Mouse (Mus musculus): ENCODE data around the gene Ccer1. TPM values are rescaled to one million over a fixed set of nuclear protein-coding genes. Genes with fewer than 3 reads are reported as not detected.

The Ccer1 gene
- polyA plus RNA-seq (2014; fragmentation: Illumina TruSeq; extraction: RNeasy Lipid Tissue Mini Kit (QIAGEN cat#74804); ENCODE audit: insufficient read depth, low read depth, low replicate concordance): not detected

DNA sequence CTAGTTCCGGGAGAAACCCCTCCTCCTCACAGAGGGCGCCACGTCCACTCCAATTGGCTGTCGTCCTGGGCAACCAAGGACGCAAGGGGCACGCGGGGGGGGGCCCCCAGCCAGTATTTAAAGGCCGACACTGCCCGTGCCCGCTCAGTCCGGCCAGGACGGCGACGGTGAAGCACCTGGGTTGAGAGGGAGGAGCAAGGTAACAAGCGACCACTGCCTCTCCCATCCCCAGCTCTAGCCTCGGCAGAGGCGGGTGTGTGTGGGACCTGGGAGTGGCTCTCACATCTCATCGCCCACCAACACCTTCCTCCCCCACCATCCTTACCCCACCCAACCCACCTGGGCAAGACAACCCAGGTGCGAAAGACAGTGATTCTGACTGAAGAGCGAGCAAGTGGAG, at the start of gene Ccer1:
Gene Ccer1 (plus strand): TSS at position 147 of the 400 bp plus-strand sequence.

DNA sequence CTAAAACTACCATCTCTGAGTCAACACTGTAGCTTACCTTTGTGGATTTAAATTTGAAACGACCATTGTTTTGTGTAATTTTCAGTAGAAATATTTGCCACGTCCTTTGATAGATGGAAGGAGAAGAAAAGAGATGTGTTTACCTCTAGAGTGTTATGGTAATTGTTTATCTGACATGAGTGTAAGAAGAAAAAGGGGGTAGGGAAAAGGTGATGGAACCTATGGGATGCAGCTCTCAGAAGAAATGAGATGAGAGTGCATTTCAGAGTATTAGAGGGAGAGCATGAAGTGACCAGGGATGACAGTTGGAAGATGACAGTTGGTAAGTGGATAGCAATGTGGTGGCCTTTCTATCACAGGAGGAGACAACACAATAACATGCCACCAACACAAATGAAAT, 49.1 kb upstream of the Ccer1 start, which contains the start of gene Epyc:
Gene Epyc (plus strand): TSS at position 301 of the 400 bp plus-strand sequence.

DNA sequence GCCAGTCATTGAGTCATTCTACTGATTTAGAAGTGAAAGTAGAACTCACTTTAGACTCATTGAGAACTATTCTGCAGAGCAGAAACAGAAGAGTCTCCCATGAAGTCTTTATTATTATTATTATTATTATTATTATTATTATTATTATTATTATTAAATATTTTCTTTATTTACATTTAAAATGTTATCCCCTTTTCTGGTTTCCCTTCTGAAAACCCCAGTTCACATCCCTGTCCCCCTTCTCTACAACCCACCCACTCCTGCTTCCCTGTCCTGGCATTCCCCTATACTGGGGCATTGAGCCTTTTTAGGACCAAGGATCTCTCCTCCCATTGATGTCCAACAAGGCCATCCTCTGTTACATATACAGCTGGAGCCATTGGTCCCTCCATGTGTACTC, 33.8 kb downstream of the Ccer1 start, which contains the start of gene C030005K15Rik:
Gene C030005K15Rik (minus strand): TSS at position 101 of the 400 bp plus-strand sequence.

Other genes starting within 250 kb of the Ccer1 start
- gene Dcn, start 213.4 kb upstream of the Ccer1 start, polyA plus RNA-seq (2014; fragmentation: Illumina TruSeq; extraction: RNeasy Lipid Tissue Mini Kit (QIAGEN cat#74804); ENCODE audit: insufficient read depth, low read depth, low replicate concordance): 227 TPM
- 7.0 TPM for gene Lum, start 127.9 kb upstream of the Ccer1 start, polyA plus RNA-seq (2014; fragmentation: Illumina TruSeq; extraction: RNeasy Lipid Tissue Mini Kit (QIAGEN cat#74804); ENCODE audit: insufficient read depth, low read depth, low replicate concordance)
- gene Kera, start 86.2 kb upstream of the Ccer1 start, polyA plus RNA-seq (2014; fragmentation: Illumina TruSeq; extraction: RNeasy Lipid Tissue Mini Kit (QIAGEN cat#74804); ENCODE audit: insufficient read depth, low read depth, low replicate concordance): not detected
- not detected for gene Epyc, start 49.0 kb upstream of the Ccer1 start, polyA plus RNA-seq (2014; fragmentation: Illumina TruSeq; extraction: RNeasy Lipid Tissue Mini Kit (QIAGEN cat#74804); ENCODE audit: insufficient read depth, low read depth, low replicate concordance)
- not detected for gene C030005K15Rik, start 33.7 kb downstream of the Ccer1 start, polyA plus RNA-seq (2014; fragmentation: Illumina TruSeq; extraction: RNeasy Lipid Tissue Mini Kit (QIAGEN cat#74804); ENCODE audit: insufficient read depth, low read depth, low replicate concordance)